Mouse (Mus musculus): ENCODE results near the gene Parvg. TPM values are rescaled to one million over a fixed set of nuclear protein-coding genes. Genes with fewer than 3 reads are reported as not detected.

Gene Parvg
- 0.44 and 0.55 TPM in 2 replicates for polyA plus RNA-seq (2014; fragmentation: Nextera tagmentation; extraction: Ambion mirVana)

- no peak within 1 kb of the TSS for H3K27ac ChIP-seq
- no peak for DNase-seq (ENCODE audit: low spot score)
- no peak within 1 kb of the TSS for H3K4me2 ChIP-seq (replicated peaks)
- no peaks in the 10 kb centered on the region for H3K27me3 ChIP-seq (ENCODE audit: control insufficient read depth, insufficient read depth, low read length)
- no peak within 1 kb of the TSS for H3K4me3 ChIP-seq (replicated peaks; ENCODE audit: low read length)
- no peaks in the 10 kb centered on the region for H3K4me1 ChIP-seq (replicated peaks; ENCODE audit: control insufficient read depth, insufficient read depth, low read length)
- no peak within 1 kb of the TSS for H3K9ac ChIP-seq
- ATAC-seq (ENCODE audit: low FRiP score) = no peak
- H3K36me3 ChIP-seq (replicated peaks; ENCODE audit: control insufficient read depth, insufficient read depth) = no peaks in the 10 kb centered on the region
- 86% methylated on average over 10 of the region's 10 CpGs for WGBS
- no peaks in the 10 kb centered on the region for H3K9me3 ChIP-seq (ENCODE audit: control insufficient read depth, low read length)
These were observed at the start of gene Parvg for GRCm38 (mm10) chr15:84323966-84324869. Parvg (plus strand) TSS chr15:84324026.

DNA sequence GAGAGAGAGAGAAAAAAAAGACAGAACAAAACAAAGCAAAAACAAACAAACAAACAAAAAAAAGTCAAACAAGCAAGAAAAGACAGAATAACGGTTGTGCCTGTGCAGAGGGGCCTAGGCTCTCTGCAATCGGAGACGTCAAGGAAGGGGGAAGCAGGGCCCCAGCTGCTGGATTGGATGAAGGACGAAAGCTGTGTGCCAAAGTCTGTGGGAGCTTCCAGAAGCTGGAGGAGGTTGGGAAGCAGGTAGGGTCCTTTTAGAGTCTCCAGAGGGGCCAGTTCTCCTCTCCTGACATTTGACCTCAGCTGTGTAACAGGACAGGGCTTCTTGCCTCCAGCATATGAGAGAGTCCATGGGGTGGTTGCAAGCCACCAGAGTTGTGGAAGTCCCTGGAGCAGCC lies 47.8 kb upstream of the Parvg start:
- H3K4me2 ChIP-seq (replicated peaks) = no peak overlapping the region
- H3K27ac ChIP-seq = no peak overlapping the region
- H3K27me3 ChIP-seq (ENCODE audit: control insufficient read depth, insufficient read depth, low read length) = no peaks in the 10 kb centered on the region
- H3K36me3 ChIP-seq (replicated peaks; ENCODE audit: control insufficient read depth, insufficient read depth) = no peaks in the 10 kb centered on the region
- H3K9ac ChIP-seq = no peak overlapping the region
- H3K9me3 ChIP-seq (ENCODE audit: control insufficient read depth, low read length) = no peaks in the 10 kb centered on the region
- 0 out of 2 replicates have a peak, but pooled peaks cover 4% of the 10 kb centered on the region for H3K4me1 ChIP-seq (replicated peaks; ENCODE audit: control insufficient read depth, insufficient read depth, low read length)
- DNase-seq (ENCODE audit: low spot score) (no peak), ATAC-seq (ENCODE audit: low FRiP score) (no peak)
- 86% methylated on average over 4 of the region's 4 CpGs for WGBS
- no peak overlapping the region for H3K4me3 ChIP-seq (replicated peaks; ENCODE audit: low read length)

DNA sequence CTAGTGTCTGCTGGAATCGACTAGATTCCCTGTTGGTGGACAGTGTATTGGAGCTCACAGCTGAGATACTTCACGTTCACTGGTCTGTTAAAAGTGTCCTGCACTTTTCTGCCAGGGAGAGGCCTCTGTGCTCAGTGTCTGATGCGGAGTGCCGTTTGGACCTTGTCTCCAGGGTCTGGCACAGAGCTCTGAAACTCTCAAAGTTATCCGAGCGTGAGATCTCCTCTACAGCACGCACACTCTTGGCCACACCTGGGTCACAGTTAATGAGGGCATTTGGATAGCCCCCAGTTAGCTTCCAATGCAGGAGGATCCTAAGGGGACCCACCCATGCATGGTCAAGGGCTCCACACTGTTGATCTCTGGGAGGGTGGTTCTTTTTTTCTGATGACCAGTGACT lies 45.7 kb upstream of the Parvg start:
- 78% methylated on average over 7 of the region's 7 CpGs for WGBS
- ATAC-seq (ENCODE audit: low FRiP score) (no peak), DNase-seq (ENCODE audit: low spot score) (no peak)
- H3K4me2 ChIP-seq (replicated peaks) = no peak overlapping the region
- no peaks in the 10 kb centered on the region for H3K9me3 ChIP-seq (ENCODE audit: control insufficient read depth, low read length)
- no peak overlapping the region for H3K9ac ChIP-seq
- 0 out of 2 replicates have a peak, but pooled peaks cover 4% of the 10 kb centered on the region for H3K4me1 ChIP-seq (replicated peaks; ENCODE audit: control insufficient read depth, insufficient read depth, low read length)
- H3K27me3 ChIP-seq (ENCODE audit: control insufficient read depth, insufficient read depth, low read length) = no peaks in the 10 kb centered on the region
- no peak overlapping the region for H3K4me3 ChIP-seq (replicated peaks; ENCODE audit: low read length)
- no peaks in the 10 kb centered on the region for H3K36me3 ChIP-seq (replicated peaks; ENCODE audit: control insufficient read depth, insufficient read depth)
- H3K27ac ChIP-seq = no peak overlapping the region

GRCm38 (mm10) chr15:84278656-84279055 lies 45.2 kb upstream of the Parvg start:
- H3K27me3 ChIP-seq (ENCODE audit: control insufficient read depth, insufficient read depth, low read length) = no peaks in the 10 kb centered on the region
- H3K27ac ChIP-seq = 0 out of 2 replicates have a peak overlapping the region, but pooled peaks have one; percentile 27
- no peak overlapping the region for H3K4me3 ChIP-seq (replicated peaks; ENCODE audit: low read length)
- no peaks in the 10 kb centered on the region for H3K9me3 ChIP-seq (ENCODE audit: control insufficient read depth, low read length)
- 30% methylated on average over 7 of the region's 7 CpGs for WGBS
- DNase-seq (ENCODE audit: low spot score) (no peak), ATAC-seq (ENCODE audit: low FRiP score) (peak; percentile 48; the same call in 1 of the 2 replicates)
- no peak overlapping the region for H3K4me2 ChIP-seq (replicated peaks)
- no peak overlapping the region for H3K9ac ChIP-seq
- H3K4me1 ChIP-seq (replicated peaks; ENCODE audit: control insufficient read depth, insufficient read depth, low read length) = 0 out of 2 replicates have a peak, but pooled peaks cover 4% of the 10 kb centered on the region
- H3K36me3 ChIP-seq (replicated peaks; ENCODE audit: control insufficient read depth, insufficient read depth) = no peaks in the 10 kb centered on the region

GRCm38 (mm10) chr15:84280309-84280708 lies 43.5 kb upstream of the Parvg start:
- Histone ChIP-seq H3K27ac (no peak overlapping the region), H3K9ac (no peak overlapping the region), H3K36me3 (replicated peaks; ENCODE audit: control insufficient read depth, insufficient read depth) (no peaks in the 10 kb centered on the region), H3K4me2 (replicated peaks) (no peak overlapping the region), H3K27me3 (ENCODE audit: control insufficient read depth, insufficient read depth, low read length) (no peaks in the 10 kb centered on the region), H3K9me3 (ENCODE audit: control insufficient read depth, low read length) (no peaks in the 10 kb centered on the region), H3K4me3 (replicated peaks; ENCODE audit: low read length) (no peak overlapping the region), H3K4me1 (replicated peaks; ENCODE audit: control insufficient read depth, insufficient read depth, low read length) (0 out of 2 replicates have a peak, but pooled peaks cover 4% of the 10 kb centered on the region)
- DNase-seq (ENCODE audit: low spot score) (no peak), ATAC-seq (ENCODE audit: low FRiP score) (no peak)
- 86% methylated on average over 8 of the region's 8 CpGs for WGBS

- DNase-seq (ENCODE audit: low spot score) (no peak), ATAC-seq (ENCODE audit: low FRiP score) (no peak)
- H3K36me3 ChIP-seq (replicated peaks; ENCODE audit: control insufficient read depth, insufficient read depth) = no peaks in the 10 kb centered on the region
- no peaks in the 10 kb centered on the region for H3K9me3 ChIP-seq (ENCODE audit: control insufficient read depth, low read length)
- no peaks in the 10 kb centered on the region for H3K27me3 ChIP-seq (ENCODE audit: control insufficient read depth, insufficient read depth, low read length)
- no peak overlapping the region for H3K4me3 ChIP-seq (replicated peaks; ENCODE audit: low read length)
- H3K27ac ChIP-seq = no peak overlapping the region
- no peak overlapping the region for H3K4me2 ChIP-seq (replicated peaks)
- no peak overlapping the region for H3K9ac ChIP-seq
- H3K4me1 ChIP-seq (replicated peaks; ENCODE audit: control insufficient read depth, insufficient read depth, low read length) = 0 out of 2 replicates have a peak, but pooled peaks cover 4% of the 10 kb centered on the region
- WGBS = 88% methylated on average over 11 of the region's 11 CpGs
These were observed 43.0 kb upstream of the Parvg start for GRCm38 (mm10) chr15:84280712-84281347.

GRCm38 (mm10) chr15:84282206-84283085 lies 41.4 kb upstream of the Parvg start:
- no peaks in the 10 kb centered on the region for H3K27me3 ChIP-seq (ENCODE audit: control insufficient read depth, insufficient read depth, low read length)
- no peaks in the 10 kb centered on the region for H3K36me3 ChIP-seq (replicated peaks; ENCODE audit: control insufficient read depth, insufficient read depth)
- H3K9me3 ChIP-seq (ENCODE audit: control insufficient read depth, low read length) = no peaks in the 10 kb centered on the region
- H3K4me1 ChIP-seq (replicated peaks; ENCODE audit: control insufficient read depth, insufficient read depth, low read length) = 0 out of 2 replicates have a peak, but pooled peaks cover 4% of the 10 kb centered on the region
- no peak overlapping the region for H3K27ac ChIP-seq
- ATAC-seq (ENCODE audit: low FRiP score) (no peak), DNase-seq (ENCODE audit: low spot score) (no peak)
- 73% methylated on average over 20 of the region's 20 CpGs for WGBS
- H3K4me3 ChIP-seq (replicated peaks; ENCODE audit: low read length) = no peak overlapping the region
- H3K4me2 ChIP-seq (replicated peaks) = no peak overlapping the region
- no peak overlapping the region for H3K9ac ChIP-seq

DNA sequence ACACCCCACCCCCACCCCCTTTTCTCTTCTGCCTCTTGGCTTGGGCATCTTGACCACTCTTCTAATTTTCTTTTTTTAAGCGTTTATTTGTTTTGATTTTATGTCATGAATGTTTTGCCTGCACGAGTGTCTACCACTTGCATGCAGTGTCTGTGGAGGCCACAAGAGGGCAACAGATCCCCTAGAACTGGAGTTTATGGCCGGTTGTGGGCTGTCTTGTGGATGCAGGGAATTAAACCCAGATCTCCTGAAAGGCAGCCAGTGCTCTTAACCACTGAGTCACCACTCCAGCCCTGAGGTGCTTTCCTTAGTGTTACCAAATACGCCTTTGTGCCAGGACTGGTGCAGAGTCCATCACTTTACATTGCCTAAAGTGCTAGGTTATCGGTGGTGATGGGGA lies 39.8 kb upstream of the Parvg start:
- no peak overlapping the region for H3K4me2 ChIP-seq (replicated peaks)
- WGBS = 68% methylated on average over 5 of the region's 5 CpGs
- DNase-seq (ENCODE audit: low spot score) = no peak

More for the DNA sequence above, 39.8 kb upstream of the Parvg start:
- no peaks in the 10 kb centered on the region for H3K27me3 ChIP-seq (ENCODE audit: control insufficient read depth, insufficient read depth, low read length)
- no peak overlapping the region for H3K27ac ChIP-seq
- no peaks in the 10 kb centered on the region for H3K36me3 ChIP-seq (replicated peaks; ENCODE audit: control insufficient read depth, insufficient read depth)
- ATAC-seq (ENCODE audit: low FRiP score) = no peak
- no peaks in the 10 kb centered on the region for H3K4me1 ChIP-seq (replicated peaks; ENCODE audit: control insufficient read depth, insufficient read depth, low read length)
- H3K4me3 ChIP-seq (replicated peaks; ENCODE audit: low read length) = no peak overlapping the region
- H3K9me3 ChIP-seq (ENCODE audit: control insufficient read depth, low read length) = no peaks in the 10 kb centered on the region
- H3K9ac ChIP-seq = no peak overlapping the region

Data from hindbrain, embryonic 14.5 days (tissue).